Mouse (Mus musculus) E14TG2a.4 (cell line): ENCODE measurements at regions not wholly inside any gene's neighbourhood (a gene's known extent, or its start where the extent isn't known, plus 50 kb on each side); places are given as distances from the start of the nearest gene placed in this dataset.

Experiments
- CTCF ChIP-seq: conservative IDR thresholded peaks from 2 replicates; pipeline ENCODE4 v1.5.1; 2014; ENCODE audit warnings: low read length
- NANOG ChIP-seq: IDR thresholded peaks from 2 replicates; pipeline ENCODE4 v1.6.1; 2014; ENCODE audit warnings: borderline replicate concordance, low read length, mixed read lengths
- POU5F1 ChIP-seq: IDR thresholded peaks from 2 replicates; pipeline ENCODE4 v1.6.1; 2014; ENCODE audit warnings: low read length, borderline replicate concordance

GRCm38 (mm10) chr8:31746855-31747254, 1681.7 kb upstream of the 5930422O12Rik start:
- no peak for TF ChIP-seq CTCF
- no peak for TF ChIP-seq POU5F1
- no peak for TF ChIP-seq NANOG
